ENCODE assay signal across 8 mouse cellular contexts in the genomic region with DNA sequence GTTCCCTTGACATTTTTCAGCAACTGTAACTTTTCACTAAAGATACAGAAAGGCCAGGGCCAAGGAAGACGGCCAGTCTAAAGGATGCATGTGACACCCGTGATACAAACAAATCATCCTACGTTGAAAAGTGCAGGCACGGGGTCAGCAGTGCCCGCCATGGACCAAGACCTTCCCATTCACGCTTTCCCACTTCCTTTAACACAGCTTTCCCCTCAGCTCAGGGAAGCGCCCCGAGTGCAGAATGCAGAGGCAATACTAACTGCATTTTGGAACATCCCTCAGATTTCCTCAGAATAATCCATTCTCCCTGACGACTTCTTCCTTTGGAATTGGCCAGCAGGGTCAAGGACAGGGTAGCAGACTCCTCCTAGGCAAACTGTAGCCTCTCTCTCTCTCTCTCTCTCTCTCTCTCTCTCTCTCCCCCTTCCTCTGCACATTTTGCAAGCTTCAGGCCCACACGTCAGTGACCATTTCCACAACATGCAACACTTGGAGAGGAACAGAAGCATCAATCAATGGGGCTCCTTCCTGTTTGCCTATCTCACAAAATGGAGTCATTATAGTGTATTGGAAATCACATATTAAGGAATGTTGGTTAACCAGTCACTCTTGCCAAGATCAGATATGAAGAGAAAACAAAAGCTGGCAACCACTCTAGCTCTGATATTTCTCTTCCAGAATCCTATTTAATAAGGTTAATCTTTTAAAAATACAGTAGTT. TPM values are rescaled to one million over a fixed set of nuclear protein-coding genes. Genes with fewer than 3 reads are reported as not detected.
DNase-seq lines count a peak whose midpoint lies in the region; ATAC-seq and TF ChIP-seq lines count a peak whose summit lies in the region.

No protein-coding gene starts in this region.

- no peak overlapping the region for H3K4me3 ChIP-seq in hindbrain, embryonic 14.5 days (replicated peaks; ENCODE audit: low read length)
- no peak overlapping the region for H3K4me3 ChIP-seq in hindbrain, embryonic 10.5 days
- no peak overlapping the region for H3K4me3 ChIP-seq in bone marrow, adult 2 months (replicated peaks; ENCODE audit: control insufficient read depth, low read depth, low read length)
- H3K4me3 ChIP-seq in lung, postnatal 0 days (ENCODE audit: low read depth, low read length): no peak overlapping the region

- no peak for DNase-seq in hindbrain, embryonic 14.5 days (ENCODE audit: low spot score)
- DNase-seq in hindbrain, embryonic 10.5 days (ENCODE audit: low spot score): no peak
- peak; percentile 57 for DNase-seq in fat pad, adult 2 months (ENCODE audit: extremely low read depth, low read depth, low spot score)
- peak; percentile 78 for DNase-seq in lung, postnatal 0 days (ENCODE audit: low spot score)
- DNase-seq in embryo, embryonic 11 days: no peak
- no peak for DNase-seq in urinary bladder, adult 2 months (ENCODE audit: low spot score)
- no peak for DNase-seq in right cerebral cortex, adult 18-20 months

- no peak overlapping the region for H3K9ac ChIP-seq in hindbrain, embryonic 14.5 days
- no peak overlapping the region for H3K9ac ChIP-seq in lung, postnatal 0 days (replicated peaks; ENCODE audit: low read depth)

- H3K4me2 ChIP-seq in hindbrain, embryonic 14.5 days (replicated peaks): peak overlapping the region; percentile 93
- H3K4me2 ChIP-seq in lung, postnatal 0 days (replicated peaks; ENCODE audit: low read depth, low read length): peak overlapping the region; percentile 38

- no peaks in the 10 kb centered on the region for H3K27me3 ChIP-seq in hindbrain, embryonic 14.5 days (ENCODE audit: control insufficient read depth, insufficient read depth, low read length)
- H3K27me3 ChIP-seq in hindbrain, embryonic 10.5 days (ENCODE audit: insufficient read depth, poor library complexity, severe bottlenecking): peaks cover 9% of the 10 kb centered on the region
- H3K27me3 ChIP-seq in lung, postnatal 0 days (replicated peaks; ENCODE audit: insufficient read depth, low read length): no peaks in the 10 kb centered on the region

- H3K4me1 ChIP-seq in hindbrain, embryonic 14.5 days (replicated peaks; ENCODE audit: control insufficient read depth, insufficient read depth, low read length): peaks cover 25% of the 10 kb centered on the region
- peaks cover 70% of the 10 kb centered on the region for H3K4me1 ChIP-seq in hindbrain, embryonic 10.5 days (replicated peaks)
- H3K4me1 ChIP-seq in bone marrow, adult 2 months (ENCODE audit: control insufficient read depth, insufficient read depth, low read length): peaks cover 5% of the 10 kb centered on the region; the same call in 1 of the 2 replicates
- peaks cover 29% of the 10 kb centered on the region for H3K4me1 ChIP-seq in lung, postnatal 0 days (ENCODE audit: insufficient read depth, low read depth, low read length)

- 0 out of 2 replicates have a peak, but pooled peaks have one; percentile 6 for TF ChIP-seq EP300 in lung, postnatal 0 days (IDR thresholded peaks at IDR 0.05)

- no peak for TF ChIP-seq POLR2A in bone marrow, adult 2 months (IDR thresholded peaks at IDR 0.05; ENCODE audit: borderline replicate concordance, control insufficient read depth, low read depth, low read length)

- ATAC-seq in hindbrain, embryonic 14.5 days (ENCODE audit: low FRiP score): no peak
- ATAC-seq in lung, postnatal 0 days: no peak

- H3K9me3 ChIP-seq in hindbrain, embryonic 14.5 days (ENCODE audit: control insufficient read depth, low read length): no peaks in the 10 kb centered on the region
- no peaks in the 10 kb centered on the region for H3K9me3 ChIP-seq in hindbrain, embryonic 10.5 days
- no peaks in the 10 kb centered on the region for H3K9me3 ChIP-seq in lung, postnatal 0 days (ENCODE audit: low read length)

- 58% methylated on average over 10 of the region's 10 CpGs for WGBS in hindbrain, embryonic 14.5 days
- WGBS in hindbrain, embryonic 10.5 days: 64% methylated on average over 10 of the region's 10 CpGs
- WGBS in bone marrow, adult 2 months: 26% methylated on average over 10 of the region's 10 CpGs
- 23% methylated on average over 10 of the region's 10 CpGs for WGBS in lung, postnatal 0 days

- no peak overlapping the region for H3K27ac ChIP-seq in hindbrain, embryonic 14.5 days
- H3K27ac ChIP-seq in hindbrain, embryonic 10.5 days: no peak overlapping the region
- H3K27ac ChIP-seq in bone marrow, adult 2 months (ENCODE audit: control insufficient read depth, insufficient read depth, low read depth, low read length, poor library complexity): peak overlapping the region; percentile 80
- peak overlapping the region; percentile 76 for H3K27ac ChIP-seq in lung, postnatal 0 days (ENCODE audit: low read length)

- H3K36me3 ChIP-seq in hindbrain, embryonic 14.5 days (replicated peaks; ENCODE audit: control insufficient read depth, insufficient read depth): no peaks in the 10 kb centered on the region
- no peaks in the 10 kb centered on the region for H3K36me3 ChIP-seq in hindbrain, embryonic 10.5 days
- no peaks in the 10 kb centered on the region for H3K36me3 ChIP-seq in lung, postnatal 0 days (ENCODE audit: insufficient read depth, low read length)

- no peak for TF ChIP-seq CTCF in bone marrow, adult 2 months (IDR thresholded peaks at IDR 0.05; ENCODE audit: control insufficient read depth, insufficient read depth, low read length)
- no peak for TF ChIP-seq CTCF in lung, postnatal 0 days (IDR thresholded peaks at IDR 0.05)

RNA-seq across cellular contexts. Expression of gene Map3k1, which starts 3.7 kb away (rescaled TPM):
- 14.0 and 14.7 TPM in 2 replicates for polyA plus RNA-seq in hindbrain, embryonic 14.5 days (2014; fragmentation: Nextera tagmentation; extraction: Ambion mirVana)
- 11.1 and 12.6 TPM in 2 replicates for polyA plus RNA-seq in hindbrain, embryonic 10.5 days (2016; fragmentation: Nextera tagmentation; extraction: Ambion mirVana)
- polyA plus RNA-seq in bone marrow, adult 2 months (2011; ENCODE audit: insufficient read depth, insufficient read length, low replicate concordance, missing spikeins): 21.4 and 30.7 TPM in 2 replicates
- polyA plus RNA-seq in lung, postnatal 0 days (2015; fragmentation: Nextera tagmentation; extraction: Ambion mirVana): 16.6 and 18.0 TPM in 2 replicates
- 19.8 and 23.9 TPM in 2 replicates for polyA plus RNA-seq in urinary bladder, adult 2 months (2012; rRNA removed)

Comparison
In these comparisons a context has a peak if more than half of its experiments do, and no peak if none do; other contexts are left out.
1. DNase-seq: peak in fat pad, adult 2 months (single experiment) and lung, postnatal 0 days (single experiment); none in hindbrain, embryonic 14.5 days (single experiment), hindbrain, embryonic 10.5 days (single experiment), embryo, embryonic 11 days (single experiment), urinary bladder, adult 2 months (single experiment) and right cerebral cortex, adult 18-20 months (single experiment).
2. H3K27ac ChIP-seq: peak in bone marrow, adult 2 months (single experiment) and lung, postnatal 0 days (single experiment); none in hindbrain, embryonic 14.5 days (single experiment) and hindbrain, embryonic 10.5 days (single experiment).